Mouse (Mus musculus): Measurements from ENCODE around the gene Ceacam9. TPM values are rescaled to one million over a fixed set of nuclear protein-coding genes. Genes with fewer than 3 reads are reported as not detected.
"Not testable (repeated sequence)": the region's sequence is repeated elsewhere in the genome, so short reads cannot be mapped to it uniquely, and the experiment has no call there.

Gene Ceacam9
- total and polyA plus RNA-seq, 2 experiments from 2014 or later: 0.68 TPM; not detected in 1

GRCm38 (mm10) chr7:16728596-16729348, 7.0 kb downstream of the Ceacam9 start:
- 31% methylated on average over 14 of the region's 14 CpGs for WGBS
- H3K4me2 ChIP-seq (ENCODE audit: low read depth, low read length): peak overlapping the region; percentile 42
- ATAC-seq: peak; percentile 72
- H3K27me3 ChIP-seq (ENCODE audit: insufficient read depth, low read length): no peaks in the 10 kb centered on the region
- H3K9ac ChIP-seq (replicated peaks; ENCODE audit: low read length): peak overlapping the region; percentile 17; the same call in 1 of the 2 replicates
- H3K9me3 ChIP-seq (ENCODE audit: low read length): no peaks in the 10 kb centered on the region
- peak overlapping the region; percentile 14; the same call in 1 of the 2 replicates for H3K4me3 ChIP-seq (ENCODE audit: low read length)
- H3K4me1 ChIP-seq (ENCODE audit: insufficient read depth, low read length): no peaks in the 10 kb centered on the region
- H3K27ac ChIP-seq: peak overlapping the region; percentile 68
- TF ChIP-seq CTCF (IDR thresholded peaks at IDR 0.05; ENCODE audit: low read depth): peak; percentile 84
- no peaks in the 10 kb centered on the region for H3K36me3 ChIP-seq (ENCODE audit: insufficient read depth, low read length)
- DNase-seq (ENCODE audit: low spot score): peak; percentile 95

- ATAC-seq (peak; percentile 63), DNase-seq (ENCODE audit: low spot score) (peak; percentile 25)
- H3K36me3 ChIP-seq (ENCODE audit: insufficient read depth, low read length); H3K27me3 ChIP-seq (ENCODE audit: insufficient read depth, low read length); H3K9me3 ChIP-seq (ENCODE audit: low read length); H3K4me1 ChIP-seq (ENCODE audit: insufficient read depth, low read length); H3K4me3 ChIP-seq (ENCODE audit: low read length); H3K4me2 ChIP-seq (ENCODE audit: low read depth, low read length): not testable (repeated sequence)
- Histone ChIP-seq H3K27ac (peak overlapping the region; percentile 68; the same call in 1 of the 2 replicates), H3K9ac (replicated peaks; ENCODE audit: low read length) (peak overlapping the region; percentile 17; the same call in 1 of the 2 replicates)
- WGBS: 8% methylated on average over 7 of the region's 7 CpGs
These were observed 7.8 kb downstream of the Ceacam9 start for GRCm38 (mm10) chr7:16729563-16729962.

- no peak overlapping the region for H3K27ac ChIP-seq
- no peaks in the 10 kb centered on the region for H3K4me1 ChIP-seq (ENCODE audit: insufficient read depth, low read length)
- H3K27me3 ChIP-seq (ENCODE audit: insufficient read depth, low read length): no peaks in the 10 kb centered on the region
- 89% methylated on average over 5 of the region's 6 CpGs for WGBS
- no peak overlapping the region for H3K4me3 ChIP-seq (ENCODE audit: low read length)
- TF ChIP-seq CTCF (IDR thresholded peaks at IDR 0.05; ENCODE audit: low read depth): no peak
- ATAC-seq: no peak
- H3K36me3 ChIP-seq (ENCODE audit: insufficient read depth, low read length): no peaks in the 10 kb centered on the region
- H3K9me3 ChIP-seq (ENCODE audit: low read length): no peaks in the 10 kb centered on the region
- DNase-seq (ENCODE audit: low spot score): no peak
- H3K4me2 ChIP-seq (ENCODE audit: low read depth, low read length): no peak overlapping the region
- H3K9ac ChIP-seq (replicated peaks; ENCODE audit: low read length): no peak overlapping the region
These were observed 9.1 kb downstream of the Ceacam9 start for GRCm38 (mm10) chr7:16730791-16731190.

GRCm38 (mm10) chr7:16731893-16732422, 10.2 kb downstream of the Ceacam9 start:
- Histone ChIP-seq H3K4me1 (ENCODE audit: insufficient read depth, low read length) (no peaks in the 10 kb centered on the region), H3K27me3 (ENCODE audit: insufficient read depth, low read length) (no peaks in the 10 kb centered on the region), H3K27ac (no peak overlapping the region), H3K9ac (replicated peaks; ENCODE audit: low read length) (no peak overlapping the region), H3K36me3 (ENCODE audit: insufficient read depth, low read length) (no peaks in the 10 kb centered on the region), H3K4me3 (ENCODE audit: low read length) (no peak overlapping the region), H3K4me2 (ENCODE audit: low read depth, low read length) (no peak overlapping the region), H3K9me3 (ENCODE audit: low read length) (no peaks in the 10 kb centered on the region)
- 50% methylated on average over 7 of the region's 7 CpGs for WGBS
- DNase-seq (ENCODE audit: low spot score) (peak; percentile 8), ATAC-seq (no peak)
- TF ChIP-seq CTCF (IDR thresholded peaks at IDR 0.05; ENCODE audit: low read depth): no peak

- no peak overlapping the region; the same call in 1 of the 2 replicates for H3K27ac ChIP-seq
- 0 out of 2 replicates have a peak overlapping the region, but pooled peaks have one; percentile 25 for H3K9ac ChIP-seq (replicated peaks; ENCODE audit: low read length)
- ATAC-seq: peak; percentile 21
These were observed 15.9 kb downstream of the Ceacam9 start for GRCm38 (mm10) chr7:16737606-16738072.

GRCm38 (mm10) chr7:16738073-16738696, 16.5 kb downstream of the Ceacam9 start, which contains the start of gene Ap2s1:
Ap2s1 (plus strand) TSS chr7:16738410.
- no peaks in the 10 kb centered on the region for H3K9me3 ChIP-seq (ENCODE audit: low read length)
- DNase-seq (ENCODE audit: low spot score) (peak; percentile 99), ATAC-seq (peak; percentile 96)
- TF ChIP-seq CTCF (IDR thresholded peaks at IDR 0.05; ENCODE audit: low read depth): no peak
- peaks cover 7% of the 10 kb centered on the region for H3K4me1 ChIP-seq (ENCODE audit: insufficient read depth, low read length)
- under 1% methylated on average over 34 of the region's 34 CpGs for WGBS
- H3K36me3 ChIP-seq (ENCODE audit: insufficient read depth, low read length): peaks cover 2% of the 10 kb centered on the region; the same call in 1 of the 2 replicates
- H3K9ac ChIP-seq (replicated peaks; ENCODE audit: low read length): peak within 1 kb of the TSS; percentile 91
- H3K4me2 ChIP-seq (ENCODE audit: low read depth, low read length): peak within 1 kb of the TSS; percentile 97
- peak within 1 kb of the TSS; percentile 85 for H3K4me3 ChIP-seq (ENCODE audit: low read length)
- peak within 1 kb of the TSS; percentile 75 for H3K27ac ChIP-seq
- no peaks in the 10 kb centered on the region for H3K27me3 ChIP-seq (ENCODE audit: insufficient read depth, low read length)

More at GRCm38 (mm10) chr7:16737606-16738072, 15.9 kb downstream of the Ceacam9 start:
- Histone ChIP-seq H3K36me3 (ENCODE audit: insufficient read depth, low read length) (no peaks in the 10 kb centered on the region; the same call in 1 of the 2 replicates), H3K9me3 (ENCODE audit: low read length) (no peaks in the 10 kb centered on the region), H3K4me1 (ENCODE audit: insufficient read depth, low read length) (peaks cover 7% of the 10 kb centered on the region), H3K4me2 (ENCODE audit: low read depth, low read length) (peak overlapping the region; percentile 97), H3K27me3 (ENCODE audit: insufficient read depth, low read length) (no peaks in the 10 kb centered on the region), H3K4me3 (ENCODE audit: low read length) (peak overlapping the region; percentile 85)
- peak; percentile 8; the same call in 1 of the 2 replicates for TF ChIP-seq CTCF (IDR thresholded peaks at IDR 0.05; ENCODE audit: low read depth)
- WGBS: 46% methylated on average over 10 of the region's 10 CpGs
- no peak for DNase-seq (ENCODE audit: low spot score)

Measured in hindbrain, postnatal 0 days (tissue).